Mouse (Mus musculus): ENCODE data around the gene Gm42957.

DNA sequence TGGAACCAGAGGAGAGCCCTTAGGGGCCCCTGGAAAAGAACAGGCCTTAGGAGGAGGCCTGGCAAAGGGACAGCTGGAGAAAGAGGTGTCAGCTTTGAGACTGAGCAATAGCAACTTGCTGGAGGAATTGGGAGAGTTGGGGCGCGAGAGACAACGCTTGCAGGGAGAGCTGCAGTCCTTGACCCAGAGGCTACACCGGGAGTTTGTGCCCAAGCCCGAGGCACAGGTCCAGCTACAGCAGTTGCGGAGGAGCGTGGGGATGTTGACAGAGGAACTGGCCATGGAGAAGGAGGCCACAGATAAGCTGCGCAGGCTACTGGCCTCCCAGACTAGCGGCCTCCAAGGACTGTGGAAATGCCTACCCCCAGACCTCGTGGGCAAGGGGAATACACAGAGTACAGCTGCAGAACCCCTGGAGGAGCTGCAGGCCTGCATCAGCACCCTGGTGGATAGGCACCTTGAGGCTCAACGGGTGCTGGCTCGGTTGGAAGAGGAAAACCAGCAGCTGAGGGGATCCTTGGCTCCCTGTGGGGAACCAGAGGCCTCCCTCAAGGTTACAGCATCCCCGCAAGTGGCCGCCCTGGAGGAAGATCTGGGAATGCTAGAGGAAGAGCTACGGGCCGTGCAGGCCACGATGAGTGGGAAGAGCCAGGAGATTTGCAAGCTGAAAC lies 49.0 kb downstream of the Gm42957 start:
- TF ChIP-seq CTCF (IDR thresholded peaks at IDR 0.05; ENCODE audit: extremely low read depth, insufficient read depth, low read length) (no peak), POLR2A (IDR thresholded peaks at IDR 0.05; ENCODE audit: extremely low read depth, insufficient read depth, low read length) (no peak)
